Mouse (Mus musculus) lung, postnatal 25 days (tissue): ENCODE data around the gene Ubp1.

Experiments used
- DNase-seq: peaks from one replicate; pipeline ENCODE4 v3.0.0; 2022; ENCODE audit warnings: low spot score

Ubp1 gene

DNA sequence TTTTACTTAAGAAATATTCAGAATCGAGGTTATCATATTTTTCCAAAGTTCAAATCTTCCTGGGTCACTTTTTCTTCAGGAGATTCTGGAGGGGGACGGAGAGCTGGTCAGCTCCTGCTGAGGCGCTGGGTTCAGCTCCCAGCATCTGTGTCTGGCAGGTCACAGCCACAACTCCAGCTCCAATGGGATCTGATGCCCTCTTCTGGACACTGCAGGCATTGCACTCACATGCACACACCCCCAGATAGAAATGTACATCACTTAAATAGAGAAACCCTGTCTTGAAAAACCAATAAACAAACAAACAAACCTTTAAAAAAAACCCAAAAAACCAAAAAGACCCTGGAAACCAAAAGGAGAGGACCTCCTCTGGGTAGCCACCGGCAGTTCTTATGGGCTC is 85.0 kb downstream of the Ubp1 start:
- no peak for DNase-seq

DNA sequence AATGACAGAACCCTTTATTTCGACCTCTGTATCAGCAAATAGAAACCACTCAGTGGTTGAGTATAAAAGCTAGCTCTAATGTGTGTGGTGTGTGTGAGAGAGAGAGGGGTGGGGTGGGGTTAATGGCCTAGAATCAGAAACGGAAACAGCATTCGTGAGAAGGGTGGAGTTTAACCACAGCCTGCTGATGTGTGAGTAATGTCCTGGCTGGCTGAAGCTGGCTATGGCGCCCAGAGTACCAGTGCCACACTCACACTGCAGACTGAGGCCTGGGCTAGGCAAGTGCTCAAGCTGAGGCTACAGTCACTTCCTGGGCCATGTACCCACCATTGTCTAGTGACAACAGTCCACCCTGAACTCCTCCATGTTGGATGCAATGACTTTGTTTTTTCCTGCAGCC is 85.7 kb downstream of the Ubp1 start:
- DNase-seq: no peak

DNA sequence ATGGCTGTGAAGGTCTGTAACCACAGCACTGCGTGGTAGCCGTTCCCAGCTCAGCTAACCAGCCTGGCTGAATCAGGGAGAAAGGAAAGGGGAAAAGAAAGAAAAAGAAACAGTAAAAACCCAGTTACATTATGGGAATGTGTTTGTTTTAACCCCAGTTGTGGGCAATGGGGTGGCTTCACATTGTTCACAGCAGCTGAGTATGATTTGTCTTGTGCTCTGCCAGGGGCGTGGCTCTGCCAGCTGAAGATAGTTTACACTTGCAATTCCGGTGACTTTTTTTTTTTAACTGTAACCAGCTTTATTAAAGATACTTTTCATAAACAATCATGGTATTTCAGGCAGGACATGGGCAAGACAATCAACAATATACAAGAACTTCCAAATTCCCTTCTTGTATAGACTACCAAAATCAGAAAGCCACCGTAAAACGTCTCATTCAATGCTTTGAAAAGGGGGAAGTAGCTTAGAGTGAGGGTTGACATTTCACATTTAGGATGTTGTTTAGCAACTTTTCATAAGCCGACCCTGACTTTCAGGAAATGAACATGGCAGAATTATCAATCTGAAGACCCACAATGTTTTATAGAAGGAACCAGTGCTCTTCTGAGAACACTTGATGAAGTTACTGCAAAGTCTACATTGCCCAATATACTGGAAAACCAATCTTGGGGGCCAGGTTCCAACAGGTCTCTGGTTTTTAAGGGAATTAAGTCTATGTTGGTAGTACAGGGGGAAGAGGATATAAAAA is 88.5 kb downstream of the Ubp1 start:
- no peak for DNase-seq

DNA sequence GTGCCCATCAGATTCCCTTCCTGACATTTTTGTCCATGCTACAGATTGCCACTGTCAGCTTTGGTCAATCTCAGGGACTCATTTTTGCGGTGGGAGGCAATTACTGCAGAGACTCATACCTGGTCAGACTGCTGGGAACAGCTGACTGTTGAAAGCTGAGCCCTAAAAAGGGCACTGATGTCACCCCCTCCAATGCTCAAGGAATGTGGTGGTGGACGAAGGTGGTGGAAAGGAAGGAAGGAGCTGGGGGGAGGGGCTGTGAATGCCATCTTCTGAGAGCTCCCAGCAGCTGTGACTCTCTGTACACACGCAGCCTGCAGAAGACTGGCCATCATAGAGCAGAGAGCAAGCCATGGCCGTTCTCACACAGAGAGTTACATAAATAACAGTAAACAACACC is 91.4 kb downstream of the Ubp1 start:
- DNase-seq: no peak

DNA sequence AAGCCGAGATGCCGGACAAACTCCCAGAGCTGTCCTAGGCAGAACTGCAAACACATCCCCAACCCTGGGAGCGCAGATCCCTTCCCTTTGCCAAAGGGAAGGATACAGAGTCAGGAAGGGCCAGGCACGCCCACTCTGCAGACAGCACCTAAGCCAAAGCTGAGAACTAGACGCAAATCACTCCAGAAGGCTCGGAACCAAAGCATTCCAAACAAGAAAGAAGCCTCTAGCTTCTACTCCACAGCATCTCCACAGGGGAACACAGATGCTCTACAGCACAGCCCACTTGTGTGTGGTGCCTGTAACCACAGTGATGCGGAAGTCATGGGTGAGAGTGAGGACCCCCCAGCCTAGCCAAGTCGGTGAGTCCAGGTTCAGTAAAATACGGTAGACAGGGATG is 94.4 kb downstream of the Ubp1 start:
- DNase-seq: no peak

DNA sequence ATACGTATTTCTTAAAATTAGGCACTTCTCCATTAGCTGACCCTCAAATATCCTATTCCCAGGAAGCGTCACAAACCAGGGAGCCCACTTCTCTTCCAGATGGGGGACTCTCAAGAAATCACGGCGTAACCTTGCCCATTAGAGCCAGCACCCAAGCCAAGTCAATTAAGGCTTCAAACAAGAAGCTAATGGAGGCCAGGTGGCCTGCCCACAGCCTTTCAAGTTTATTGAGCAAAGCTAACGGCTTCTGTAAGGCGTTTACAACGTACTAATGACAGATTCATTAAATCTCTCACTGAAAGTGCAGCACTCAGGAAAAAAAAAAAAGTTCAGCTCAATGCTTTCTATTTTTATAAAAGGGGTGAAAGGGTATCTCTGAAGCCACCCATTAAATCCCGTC is 95.1 kb downstream of the Ubp1 start:
- no peak for DNase-seq

DNA sequence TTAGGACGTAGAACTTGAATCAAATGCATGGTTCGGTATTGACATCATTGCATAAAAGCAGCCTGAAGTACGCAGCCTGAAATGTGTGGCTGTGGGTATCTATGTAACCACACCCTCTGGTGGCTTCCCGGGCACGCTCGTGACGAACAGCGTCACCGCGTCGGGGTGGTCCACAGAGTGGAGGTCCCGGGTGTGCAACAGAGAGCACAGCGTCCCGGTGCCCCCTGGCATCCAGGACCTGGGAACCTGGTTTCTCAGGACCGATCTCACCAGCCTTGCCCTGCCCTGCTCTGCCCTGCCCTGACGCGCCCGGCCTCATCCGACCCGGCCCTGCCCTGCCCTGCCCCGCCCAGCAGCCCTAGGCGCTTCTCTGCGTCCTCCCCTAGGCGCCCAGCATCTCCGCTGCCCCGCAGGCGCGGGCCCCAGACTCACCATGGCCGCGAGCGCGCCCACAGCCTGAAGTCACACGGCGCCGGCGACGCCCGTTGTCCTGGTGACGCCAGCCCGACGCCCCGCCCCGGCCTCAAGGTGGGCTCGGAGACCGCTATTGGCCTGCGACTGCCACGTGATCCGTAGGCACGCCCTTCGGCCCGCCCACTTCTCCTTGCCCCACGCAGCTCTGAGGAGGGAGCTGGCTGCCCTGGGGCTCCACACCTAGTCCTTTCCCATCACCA is 95.7 kb downstream of the Ubp1 start:
- peak; percentile 53 for DNase-seq
